Mouse (Mus musculus): ENCODE results near the gene Epha7.

Epha7 gene

GRCm38 (mm10) chr4:28899783-28900182 lies 86.9 kb downstream of the Epha7 start:
- no peak for DNase-seq (ENCODE audit: low read depth)

- DNase-seq (ENCODE audit: low read depth), result no peak
These were observed 88.6 kb downstream of the Epha7 start for GRCm38 (mm10) chr4:28901496-28901895.

GRCm38 (mm10) chr4:28902004-28902704 lies 89.2 kb downstream of the Epha7 start:
- DNase-seq (ENCODE audit: low read depth), result no peak

GRCm38 (mm10) chr4:28906985-28907384 lies 94.1 kb downstream of the Epha7 start:
- no peak for DNase-seq (ENCODE audit: low read depth)

- no peak for DNase-seq (ENCODE audit: low read depth)
These were observed 97.2 kb downstream of the Epha7 start for GRCm38 (mm10) chr4:28910127-28910526.

- no peak for DNase-seq (ENCODE audit: low read depth)
These were observed 99.1 kb downstream of the Epha7 start for GRCm38 (mm10) chr4:28912028-28912427.

GRCm38 (mm10) chr4:28913613-28914012 lies 100.7 kb downstream of the Epha7 start:
- no peak for DNase-seq (ENCODE audit: low read depth)

GRCm38 (mm10) chr4:28920645-28921044 lies 107.7 kb downstream of the Epha7 start:
- no peak for DNase-seq (ENCODE audit: low read depth)

GRCm38 (mm10) chr4:28926072-28926471 lies 113.1 kb downstream of the Epha7 start:
- no peak for DNase-seq (ENCODE audit: low read depth)

- no peak for DNase-seq (ENCODE audit: low read depth)
These were observed 120.5 kb downstream of the Epha7 start for GRCm38 (mm10) chr4:28933431-28933830.

- DNase-seq (ENCODE audit: low read depth), result no peak
These were observed 121.9 kb downstream of the Epha7 start for GRCm38 (mm10) chr4:28934802-28935201.

GRCm38 (mm10) chr4:28935567-28935966 lies 122.6 kb downstream of the Epha7 start:
- no peak for DNase-seq (ENCODE audit: low read depth)

- no peak for DNase-seq (ENCODE audit: low read depth)
These were observed 127.8 kb downstream of the Epha7 start for GRCm38 (mm10) chr4:28940710-28941109.

GRCm38 (mm10) chr4:28944237-28944636 lies 131.3 kb downstream of the Epha7 start:
- no peak for DNase-seq (ENCODE audit: low read depth)

GRCm38 (mm10) chr4:28960889-28961560 lies 148.1 kb downstream of the Epha7 start:
- no peak for DNase-seq (ENCODE audit: low read depth)

- DNase-seq (ENCODE audit: low read depth), result no peak
These were observed 154.8 kb downstream of the Epha7 start for GRCm38 (mm10) chr4:28967584-28968315.

GRCm38 (mm10) chr4:28998462-28999286 lies 185.7 kb downstream of the Epha7 start:
- DNase-seq (ENCODE audit: low read depth), result no peak

GRCm38 (mm10) chr4:28999287-28999595 lies 186.3 kb downstream of the Epha7 start:
- no peak for DNase-seq (ENCODE audit: low read depth)

- DNase-seq (ENCODE audit: low read depth), result no peak
These were observed 197.4 kb downstream of the Epha7 start for GRCm38 (mm10) chr4:29010333-29010732.
